Mouse (Mus musculus) intestine, embryonic 14.5 days (tissue): ENCODE results near the gene Cstad. TPM values are rescaled to one million over a fixed set of nuclear protein-coding genes. Genes with fewer than 3 reads are reported as not detected.

Experiments used
- ATAC-seq: fragments of 200-750 bp; cut with Nextera tagmentation; replicated peaks from 2 replicates; pipeline ENCODE4 v1.8.0; 2017; ENCODE audit warnings: low read depth, moderate number of reproducible peaks, moderate TSS enrichment, moderate library complexity; ENCODE audit not compliant: low FRiP score, low TSS enrichment
- DNase-seq: peaks from one replicate; pipeline ENCODE4 v3.0.0-alpha.2; 2018; ENCODE audit warnings: low spot score
- H3K27ac ChIP-seq: fragments of 300-500 bp; sonication (generic); 2 replicates; pipeline ENCODE4 v1.5.1; 2014; ENCODE audit warnings: low read depth, mild to moderate bottlenecking, control low read depth
- H3K27me3 ChIP-seq: fragments of 300-500 bp; sonication (generic); replicated peaks from 2 replicates; pipeline ENCODE4 v1.6.1; 2014; ENCODE audit warnings: low read length, control low read depth; ENCODE audit not compliant: control insufficient read depth, insufficient read depth
- H3K36me3 ChIP-seq: fragments of 300-500 bp; sonication (generic); 2 replicates; pipeline ENCODE4 v1.6.1; 2014; ENCODE audit warnings: low read length, control low read depth; ENCODE audit not compliant: control insufficient read depth, insufficient read depth
- H3K4me1 ChIP-seq: fragments of 300-500 bp; sonication (generic); replicated peaks from 2 replicates; pipeline ENCODE4 v1.6.1; 2014; ENCODE audit warnings: low read length, control low read depth, mixed read lengths; ENCODE audit not compliant: control insufficient read depth, insufficient read depth
- H3K4me2 ChIP-seq: fragments of 300-500 bp; sonication (generic); 2 replicates; pipeline ENCODE4 v1.6.1; 2014; ENCODE audit warnings: low read length
- H3K4me3 ChIP-seq: fragments of 300-500 bp; sonication (generic); 2 replicates; pipeline ENCODE4 v1.5.1; 2014; ENCODE audit warnings: low read depth, low read length, control low read depth, mixed read lengths
- H3K9ac ChIP-seq: fragments of 300-500 bp; sonication (generic); 2 replicates; pipeline ENCODE4 v1.6.1; 2014; ENCODE audit warnings: mild to moderate bottlenecking, low read length
- H3K9me3 ChIP-seq: fragments of 300-500 bp; sonication (generic); 2 replicates; pipeline ENCODE4 v1.6.1; 2016; ENCODE audit warnings: low read length, control low read depth; ENCODE audit not compliant: control insufficient read depth
- WGBS: fragments of 180-500 bp; shearing (Covaris S2); extraction: QIAGEN DNeasy Blood & Tissue Kit; methylation state at CpG from one replicate; pipeline ENCODE4 v1.1.7; 2014; 5-methylcytosine and 5-hydroxymethylcytosine counted together
- polyA plus RNA-seq: library from polyadenylated mRNA; unstranded; fragments of >200 nt; fragmentation: Nextera tagmentation; extraction: Ambion mirVana; gene quantifications from 2 replicates; pipeline ENCODE4 v1.2.1, GENCODE M21; 2014

Gene Cstad
- polyA plus RNA-seq, 1 experiment from 2014 or later: 0.99 TPM

GRCm38 (mm10) chr2:30613574-30613973, 18.7 kb downstream of the Cstad start:
- H3K4me3 ChIP-seq: peak overlapping the region; percentile 2; the same call in 1 of the 2 replicates
- 3% methylated on average over 18 of the region's 18 CpGs for WGBS
- H3K27ac ChIP-seq: peak overlapping the region; percentile 87
- H3K36me3 ChIP-seq: no peaks in the 10 kb centered on the region
- H3K27me3 ChIP-seq: no peaks in the 10 kb centered on the region
- peaks cover 21% of the 10 kb centered on the region for H3K4me1 ChIP-seq
- ATAC-seq (peak; percentile 71), DNase-seq (peak; percentile 82)
- peak overlapping the region; percentile 55 for H3K4me2 ChIP-seq
- no peaks in the 10 kb centered on the region for H3K9me3 ChIP-seq
- H3K9ac ChIP-seq: peak overlapping the region; percentile 39

- no peak for DNase-seq
These were observed 19.5 kb downstream of the Cstad start for GRCm38 (mm10) chr2:30614151-30614923.

GRCm38 (mm10) chr2:30615869-30616268, 21.0 kb downstream of the Cstad start:
- no peak overlapping the region for H3K9ac ChIP-seq
- H3K36me3 ChIP-seq: no peaks in the 10 kb centered on the region
- no peak overlapping the region for H3K4me3 ChIP-seq
- no peak for ATAC-seq
- no peaks in the 10 kb centered on the region for H3K9me3 ChIP-seq
- no peak overlapping the region for H3K27ac ChIP-seq
- 84% methylated on average over 2 of the region's 2 CpGs for WGBS
- H3K4me2 ChIP-seq: no peak overlapping the region
- no peaks in the 10 kb centered on the region for H3K27me3 ChIP-seq
- DNase-seq: no peak
- peaks cover 24% of the 10 kb centered on the region for H3K4me1 ChIP-seq

More at GRCm38 (mm10) chr2:30614151-30614923, 19.5 kb downstream of the Cstad start:
- peak overlapping the region; percentile 55 for H3K4me2 ChIP-seq
- no peaks in the 10 kb centered on the region for H3K27me3 ChIP-seq
- H3K27ac ChIP-seq: peak overlapping the region; percentile 87
- 0 out of 2 replicates have a peak, but pooled peaks have one; percentile 5 for ATAC-seq
- H3K9me3 ChIP-seq: no peaks in the 10 kb centered on the region
- H3K4me3 ChIP-seq: 0 out of 2 replicates have a peak overlapping the region, but pooled peaks have one; percentile 2
- WGBS: 44% methylated on average over 9 of the region's 9 CpGs
- H3K36me3 ChIP-seq: no peaks in the 10 kb centered on the region
- peak overlapping the region; percentile 39 for H3K9ac ChIP-seq
- H3K4me1 ChIP-seq: peaks cover 24% of the 10 kb centered on the region

- Histone ChIP-seq H3K4me3 (no peak overlapping the region), H3K36me3 (no peaks in the 10 kb centered on the region), H3K4me1 (peaks cover 24% of the 10 kb centered on the region), H3K9me3 (no peaks in the 10 kb centered on the region), H3K4me2 (no peak overlapping the region), H3K27ac (no peak overlapping the region), H3K9ac (no peak overlapping the region), H3K27me3 (no peaks in the 10 kb centered on the region)
- ATAC-seq: no peak
- DNase-seq: no peak
- WGBS: 69% methylated on average over 6 of the region's 6 CpGs
These were observed 21.6 kb downstream of the Cstad start for GRCm38 (mm10) chr2:30616464-30616863.

- ATAC-seq: peak; percentile 74
- peak; percentile 72 for DNase-seq
- H3K27ac ChIP-seq: peak overlapping the region; percentile 78
- H3K27me3 ChIP-seq: no peaks in the 10 kb centered on the region
- H3K36me3 ChIP-seq: no peaks in the 10 kb centered on the region
- WGBS: 52% methylated on average over 6 of the region's 6 CpGs
- no peak overlapping the region for H3K4me3 ChIP-seq
- peaks cover 21% of the 10 kb centered on the region for H3K4me1 ChIP-seq
- H3K4me2 ChIP-seq: 0 out of 2 replicates have a peak overlapping the region, but pooled peaks have one; percentile 12
- H3K9ac ChIP-seq: no peak overlapping the region; the same call in 1 of the 2 replicates
- no peaks in the 10 kb centered on the region for H3K9me3 ChIP-seq
These were observed 23.8 kb downstream of the Cstad start for GRCm38 (mm10) chr2:30618487-30619248.

GRCm38 (mm10) chr2:30623873-30624272, 29.0 kb downstream of the Cstad start:
- no peak overlapping the region for H3K27ac ChIP-seq
- no peaks in the 10 kb centered on the region for H3K36me3 ChIP-seq
- peaks cover 10% of the 10 kb centered on the region for H3K4me1 ChIP-seq
- no peak for DNase-seq
- H3K4me2 ChIP-seq: no peak overlapping the region
- ATAC-seq: no peak
- no peak overlapping the region for H3K9ac ChIP-seq
- WGBS: 74% methylated on average over 10 of the region's 10 CpGs
- H3K27me3 ChIP-seq: no peaks in the 10 kb centered on the region
- no peak overlapping the region for H3K4me3 ChIP-seq
- no peaks in the 10 kb centered on the region for H3K9me3 ChIP-seq

- 67% methylated on average over 6 of the region's 6 CpGs for WGBS
- H3K27ac ChIP-seq: no peak overlapping the region
These were observed 30.5 kb downstream of the Cstad start for GRCm38 (mm10) chr2:30625296-30625826.

GRCm38 (mm10) chr2:30626058-30626675, 31.3 kb downstream of the Cstad start:
- H3K9ac ChIP-seq: no peak overlapping the region

More at GRCm38 (mm10) chr2:30625296-30625826, 30.5 kb downstream of the Cstad start:
- no peak for ATAC-seq
- no peaks in the 10 kb centered on the region for H3K9me3 ChIP-seq
- H3K27me3 ChIP-seq: no peaks in the 10 kb centered on the region
- no peak overlapping the region for H3K4me3 ChIP-seq
- H3K4me1 ChIP-seq: peaks cover 13% of the 10 kb centered on the region
- DNase-seq: no peak
- H3K36me3 ChIP-seq: no peaks in the 10 kb centered on the region
- no peak overlapping the region for H3K9ac ChIP-seq
- H3K4me2 ChIP-seq: no peak overlapping the region

More at GRCm38 (mm10) chr2:30626058-30626675, 31.3 kb downstream of the Cstad start:
- Histone ChIP-seq H3K4me3 (no peak overlapping the region), H3K4me1 (peaks cover 13% of the 10 kb centered on the region), H3K9me3 (no peaks in the 10 kb centered on the region), H3K27ac (peak overlapping the region; percentile 22; the same call in 1 of the 2 replicates), H3K4me2 (no peak overlapping the region), H3K27me3 (no peaks in the 10 kb centered on the region), H3K36me3 (no peaks in the 10 kb centered on the region)
- WGBS: 60% methylated on average over 17 of the region's 17 CpGs
- no peak for ATAC-seq
- DNase-seq: no peak
